21 mouse cellular contexts compared by ENCODE assay signal in genomic region chr10:27219698-27220097, GRCm38 (mm10).
DNase-seq lines count a peak whose midpoint lies in the region; ATAC-seq and TF ChIP-seq lines count a peak whose summit lies in the region.
"Had no signal": no experiment of that assay in that cellular context is flagged by ENCODE, and none has a peak within 500 bp of the region (broad histone marks: within the 10 kb centered on the region; RNA-seq: fewer than 3 reads in every experiment).

No protein-coding gene starts in this region.

- no peaks in the 10 kb centered on the region for H3K4me1 ChIP-seq in lung, embryonic 15.5 days
- H3K4me1 ChIP-seq in lung, postnatal 0 days (ENCODE audit: insufficient read depth, low read depth, low read length), result no peaks in the 10 kb centered on the region
- H3K4me1 ChIP-seq: embryonic facial prominence, embryonic 13.5 days; embryonic facial prominence, embryonic 15.5 days; forebrain, embryonic 10.5 days; forebrain, embryonic 12.5 days had no signal

- H3K9ac ChIP-seq in lung, embryonic 15.5 days, result no peak overlapping the region
- H3K9ac ChIP-seq in lung, postnatal 0 days (replicated peaks; ENCODE audit: low read depth), result no peak overlapping the region
- H3K9ac ChIP-seq: embryonic facial prominence, embryonic 13.5 days; embryonic facial prominence, embryonic 15.5 days; forebrain, embryonic 12.5 days had no signal

- whole genome bisulfite sequencing in lung, embryonic 15.5 days, result 64% methylated on average over 1 of the region's 1 CpGs
- 41% methylated on average over 1 of the region's 1 CpGs for WGBS in lung, postnatal 0 days

- TF ChIP-seq EP300 in lung, postnatal 0 days (IDR thresholded peaks at IDR 0.05), result no peak

- no peak overlapping the region for H3K4me2 ChIP-seq in lung, embryonic 15.5 days
- H3K4me2 ChIP-seq in lung, postnatal 0 days (replicated peaks; ENCODE audit: low read depth, low read length), result no peak overlapping the region
- H3K4me2 ChIP-seq: embryonic facial prominence, embryonic 13.5 days; embryonic facial prominence, embryonic 15.5 days; forebrain, embryonic 12.5 days had no signal

- H3K27me3 ChIP-seq in lung, embryonic 15.5 days, result no peaks in the 10 kb centered on the region
- H3K27me3 ChIP-seq in lung, postnatal 0 days (replicated peaks; ENCODE audit: insufficient read depth, low read length), result no peaks in the 10 kb centered on the region
- H3K27me3 ChIP-seq: embryonic facial prominence, embryonic 13.5 days; embryonic facial prominence, embryonic 15.5 days; forebrain, embryonic 12.5 days had no signal

- TF ChIP-seq CTCF in lung, postnatal 0 days (IDR thresholded peaks at IDR 0.05), result no peak

- DNase-seq in lung, postnatal 4 days, result no peak
- peak; percentile 8 for DNase-seq in lung, postnatal 0 days (ENCODE audit: low spot score)
- DNase-seq in lung, postnatal 14 days, result no peak
- DNase-seq: adrenal gland, adult 2 months; adrenal gland, postnatal 10 days; adrenal gland, postnatal 25 days; cerebellum, adult 11 months; cerebellum, adult 18-20 months; cerebellum, adult 8-10 months; cerebellum, adult 9-11 months; cerebellum, postnatal 14 days; cerebellum, postnatal 36 days; embryo, embryonic 11 days had no signal

- no peak overlapping the region for H3K27ac ChIP-seq in lung, embryonic 15.5 days
- no peak overlapping the region for H3K27ac ChIP-seq in lung, postnatal 0 days (ENCODE audit: low read length)
- H3K27ac ChIP-seq: embryonic facial prominence, embryonic 13.5 days; embryonic facial prominence, embryonic 15.5 days; forebrain, embryonic 10.5 days; forebrain, embryonic 12.5 days had no signal

- ATAC-seq in lung, embryonic 15.5 days (ENCODE audit: borderline replicate concordance, extremely low read depth, low FRiP score, low TSS enrichment), result peak; percentile 39; the same call in 1 of the 2 replicates
- ATAC-seq in lung, postnatal 0 days, result no peak; the same call in 1 of the 2 replicates
- ATAC-seq: forebrain, embryonic 14.5 days; forebrain, embryonic 16.5 days had no signal

- H3K9me3 ChIP-seq in lung, embryonic 15.5 days, result no peaks in the 10 kb centered on the region
- H3K9me3 ChIP-seq in lung, postnatal 0 days (ENCODE audit: low read length), result no peaks in the 10 kb centered on the region
- H3K9me3 ChIP-seq: embryonic facial prominence, embryonic 13.5 days; embryonic facial prominence, embryonic 15.5 days; forebrain, embryonic 10.5 days; forebrain, embryonic 12.5 days had no signal

- H3K36me3 ChIP-seq in lung, embryonic 15.5 days, result no peaks in the 10 kb centered on the region
- no peaks in the 10 kb centered on the region for H3K36me3 ChIP-seq in lung, postnatal 0 days (ENCODE audit: insufficient read depth, low read length)
- H3K36me3 ChIP-seq: embryonic facial prominence, embryonic 13.5 days; embryonic facial prominence, embryonic 15.5 days; forebrain, embryonic 10.5 days; forebrain, embryonic 12.5 days had no signal

- no peak overlapping the region for H3K4me3 ChIP-seq in lung, embryonic 15.5 days
- H3K4me3 ChIP-seq in lung, postnatal 0 days (ENCODE audit: low read depth, low read length), result no peak overlapping the region
- H3K4me3 ChIP-seq: embryonic facial prominence, embryonic 13.5 days; embryonic facial prominence, embryonic 15.5 days; erythroblast, embryonic 14.5 days; forebrain, embryonic 10.5 days; forebrain, embryonic 12.5 days had no signal
